Mouse (Mus musculus) bone marrow, adult 2 months (tissue): ENCODE results near the gene Pld6.

Source experiments
- CTCF ChIP-seq: fragments of 200-500 bp; IDR thresholded peaks from 2 replicates; pipeline ENCODE4 v1.5.1; 2011; ENCODE audit warnings: low read length, control low read depth; ENCODE audit not compliant: control insufficient read depth, insufficient read depth
- POLR2A ChIP-seq: fragments of 200-500 bp; IDR thresholded peaks from 2 replicates; pipeline ENCODE4 v1.6.1; 2011; ENCODE audit warnings: low read depth, mild to moderate bottlenecking, control low read depth, low read length, borderline replicate concordance; ENCODE audit not compliant: control insufficient read depth

DNA sequence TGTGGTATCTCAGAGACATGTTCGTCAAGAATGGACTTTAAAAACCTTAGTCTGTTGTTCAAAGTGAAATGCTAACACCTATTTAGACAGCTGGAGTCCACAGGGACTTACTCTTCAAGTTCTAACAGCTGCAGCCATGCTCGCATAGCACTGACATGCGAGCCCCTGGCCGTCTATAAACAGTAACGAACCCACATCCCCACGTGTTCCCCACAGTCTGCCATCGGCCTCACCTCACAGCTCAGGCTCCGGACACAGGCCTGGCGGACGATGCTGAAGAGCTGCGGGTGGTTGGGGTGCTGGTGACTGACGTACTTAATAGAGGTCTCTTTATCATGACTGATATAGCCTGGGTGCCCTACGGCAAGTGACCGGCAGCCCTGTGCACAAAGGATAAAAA, 16.1 kb upstream of the Pld6 start:
- no peak for TF ChIP-seq CTCF
- TF ChIP-seq POLR2A = no peak
